Mouse (Mus musculus) heart, adult 8-10 months (tissue): ENCODE measurements around the gene Asic2. TPM values are rescaled to one million over a fixed set of nuclear protein-coding genes. Genes with fewer than 3 reads are reported as not detected.

Experiments
- DNase-seq: peaks from one replicate; pipeline ENCODE4 v3.0.0; 2022; ENCODE audit warnings: low spot score
- total RNA-seq, 4 experiments: library from RNA; stranded (reverse); gene quantifications; 2 replicates each; pipeline ENCODE4 v1.2.4; 2022

Asic2 gene
- total RNA-seq, 4 experiments from 2014 or later: 0.08 TPM; not detected in 3

DNA sequence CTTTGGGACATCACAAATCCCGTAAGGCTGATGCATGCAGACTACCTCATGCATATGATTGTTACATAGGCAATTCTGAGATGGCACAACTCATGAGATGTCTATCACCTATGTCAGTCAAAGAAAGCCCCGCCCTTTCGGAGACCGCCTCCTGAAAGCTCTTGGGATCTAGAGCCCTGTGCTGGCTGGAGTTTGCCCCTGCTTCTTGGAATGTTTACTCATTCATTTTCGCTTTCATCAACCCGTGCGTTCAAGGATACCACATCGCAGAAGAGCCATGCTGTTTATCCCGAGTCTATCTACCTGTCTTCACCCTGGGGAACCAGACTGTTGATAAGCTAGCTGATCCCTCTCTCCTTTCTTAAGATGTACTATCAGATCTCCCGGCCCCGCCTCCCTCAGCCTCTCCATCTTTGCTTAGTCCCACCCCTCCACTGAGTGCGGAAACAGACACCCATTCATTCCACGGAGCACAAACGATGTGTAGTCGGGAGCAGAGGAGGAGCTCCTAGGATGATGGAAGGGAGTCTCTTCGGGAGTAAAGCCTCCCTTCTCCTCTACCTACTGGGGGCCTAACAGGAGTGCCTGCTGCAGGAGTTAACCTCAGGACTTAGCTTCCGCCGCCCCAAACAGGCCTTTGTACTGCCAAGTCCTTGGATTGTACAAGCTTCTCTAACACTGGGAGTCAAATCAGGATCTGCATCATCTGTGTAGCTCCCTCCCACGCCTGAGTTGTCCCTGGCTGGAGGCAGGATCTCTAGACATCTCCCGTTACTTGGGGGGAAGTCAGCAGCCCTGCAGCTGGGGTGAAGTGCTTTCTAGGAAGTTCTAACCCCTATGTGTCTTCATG is 356.1 kb downstream of the Asic2 start:
- DNase-seq: no peak

DNA sequence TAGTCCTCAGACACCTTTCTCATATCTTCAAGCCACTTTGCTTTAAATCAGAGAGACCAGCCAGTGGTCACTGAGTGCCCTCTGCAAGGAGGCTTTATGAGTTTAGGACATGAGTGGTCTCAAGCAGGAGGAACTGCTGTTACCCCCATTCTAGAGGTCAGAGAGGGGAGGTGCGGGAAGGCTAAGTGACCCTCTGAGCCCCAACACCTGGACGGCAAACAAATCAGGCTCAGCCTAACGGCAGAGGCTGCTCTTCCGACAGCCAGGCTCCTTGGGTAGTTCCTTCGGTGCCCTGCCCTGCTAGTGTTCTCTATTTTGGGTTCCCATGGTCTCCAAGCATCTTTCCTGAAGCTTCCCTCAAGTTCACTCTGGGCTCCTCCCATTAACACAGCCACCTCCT is 357.8 kb downstream of the Asic2 start:
- DNase-seq: no peak

DNA sequence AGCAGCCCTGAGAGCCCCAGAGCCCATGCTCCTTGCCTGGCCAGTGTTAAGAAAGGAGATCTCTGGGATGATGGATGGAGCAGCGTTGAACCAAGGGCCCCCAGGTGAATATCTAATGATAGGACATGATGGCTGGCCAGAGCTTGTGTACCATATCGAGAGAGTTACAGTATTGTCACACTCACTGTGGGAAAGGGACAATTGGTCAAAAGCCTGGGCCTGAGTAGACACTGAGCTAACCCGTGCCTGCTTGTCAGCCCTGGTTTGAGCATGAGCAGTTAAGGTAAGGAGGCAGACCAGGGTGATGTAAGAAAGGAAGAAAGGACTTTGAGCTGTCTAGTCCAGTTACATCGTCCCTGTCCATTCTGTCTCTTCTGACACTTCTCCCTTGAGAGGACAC is 365.3 kb downstream of the Asic2 start:
- no peak for DNase-seq

DNA sequence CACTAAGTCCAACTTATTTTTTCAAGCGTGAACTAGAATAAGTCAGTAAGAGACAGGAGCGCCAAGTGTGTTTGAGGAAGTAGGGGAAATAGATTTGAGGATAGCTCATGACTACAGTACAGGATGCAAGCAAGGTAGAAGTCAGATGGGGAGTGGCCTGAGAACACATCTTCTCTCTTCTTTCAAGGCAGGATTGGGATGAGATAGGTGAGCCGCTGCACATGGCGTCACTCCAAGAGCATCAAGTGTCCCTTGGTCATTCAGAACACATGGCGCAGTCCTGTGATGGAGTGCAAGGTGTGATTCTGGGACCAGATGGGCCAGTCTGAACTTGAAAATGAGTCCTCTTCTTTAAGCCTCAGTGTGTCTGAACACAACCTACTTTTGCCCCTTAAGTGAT is 366.5 kb downstream of the Asic2 start:
- DNase-seq: no peak

DNA sequence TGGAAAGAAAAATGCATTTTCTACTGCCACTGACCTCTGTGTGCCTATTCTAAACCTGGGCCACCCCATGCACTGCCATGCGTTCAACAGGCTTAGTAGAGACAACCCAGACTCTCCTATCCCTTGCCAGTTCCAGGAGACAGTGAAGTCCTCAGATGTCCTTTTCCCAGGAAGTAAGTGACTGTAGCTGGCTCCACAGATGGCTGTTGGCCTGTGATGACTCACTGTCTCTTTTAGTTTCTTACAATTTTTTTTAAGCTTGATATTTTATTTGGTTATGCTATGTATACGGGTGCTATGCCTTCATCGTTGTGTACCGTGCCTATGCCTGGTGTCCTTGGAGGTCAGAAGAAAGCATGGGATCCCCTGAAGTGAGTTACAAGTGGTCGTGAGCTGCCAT is 370.7 kb downstream of the Asic2 start:
- no peak for DNase-seq

DNA sequence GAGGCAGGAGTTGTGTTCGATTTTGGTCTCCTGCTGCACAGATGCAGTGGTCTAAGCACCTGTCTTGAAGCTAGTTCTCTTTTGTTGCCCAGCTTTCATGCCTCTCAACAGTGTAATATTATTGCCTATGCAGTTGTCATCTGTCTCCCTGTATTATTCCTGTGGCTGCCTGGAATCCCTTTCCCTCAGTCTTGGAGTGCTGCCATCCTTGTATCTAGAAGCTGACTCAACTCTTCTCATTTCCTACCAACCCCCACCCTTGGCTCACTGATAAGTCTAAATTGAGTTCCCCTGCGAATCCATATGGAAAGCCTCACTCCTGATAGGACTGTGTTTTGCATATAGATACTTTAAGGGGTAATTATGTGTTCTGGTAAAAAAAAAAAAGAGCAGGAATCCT is 373.0 kb downstream of the Asic2 start:
- no peak for DNase-seq

DNA sequence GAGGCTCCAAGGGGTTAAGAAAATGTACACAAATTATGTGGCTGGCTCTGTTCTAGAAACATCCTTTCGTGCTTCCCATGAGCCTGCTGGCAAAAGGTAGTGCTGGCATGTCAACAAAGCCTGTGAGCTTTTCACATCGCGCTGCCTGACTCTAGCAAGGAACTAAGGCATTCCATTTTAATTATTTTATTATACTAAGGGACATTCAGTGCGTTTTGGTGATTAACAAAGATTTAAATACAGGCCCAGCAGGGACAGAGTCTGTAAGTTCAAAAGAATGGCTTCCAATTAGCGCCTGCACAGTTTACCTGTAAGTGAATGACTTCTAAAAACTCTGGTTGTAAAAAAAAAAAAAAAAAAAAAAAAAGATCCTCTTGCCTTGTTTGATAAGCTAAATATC is 375.5 kb downstream of the Asic2 start:
- no peak for DNase-seq

DNA sequence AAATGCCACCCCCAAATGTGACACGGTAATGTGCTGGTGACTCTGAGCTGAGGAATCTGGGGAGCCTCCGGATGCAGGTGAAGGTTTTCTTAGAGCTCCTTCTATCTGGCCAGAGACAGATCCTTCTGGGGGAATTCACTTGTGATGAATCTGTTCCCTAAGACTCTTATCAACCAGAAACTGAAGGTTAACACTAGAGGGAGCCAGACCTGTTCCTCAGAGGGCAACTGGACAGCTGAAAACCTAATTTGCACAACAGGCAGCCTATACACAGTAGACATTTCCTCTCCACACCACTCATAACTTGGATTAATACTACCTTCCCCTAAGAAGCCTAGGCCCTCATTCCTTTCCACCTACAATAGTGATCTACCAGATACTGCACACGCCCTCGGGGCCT is 377.3 kb downstream of the Asic2 start:
- no peak for DNase-seq

DNA sequence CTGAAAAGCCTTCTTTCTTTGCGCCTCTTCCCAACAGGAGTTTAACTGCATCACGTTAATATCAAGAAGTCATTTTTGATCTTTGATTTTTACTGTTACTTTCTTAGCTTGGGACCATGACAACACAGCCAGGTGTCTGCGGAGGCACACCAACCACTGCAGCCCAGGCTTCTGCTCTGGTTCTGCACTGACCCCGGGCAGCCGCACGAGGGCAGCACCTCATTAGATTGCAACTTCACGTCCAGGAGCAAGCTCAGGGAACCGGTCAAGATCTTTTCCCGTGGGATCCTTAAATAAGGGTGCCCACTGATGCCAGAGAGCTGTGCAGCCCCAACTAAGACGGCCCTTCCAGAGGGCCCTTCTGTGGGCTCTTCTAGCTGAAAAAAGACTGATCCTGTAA is 379.6 kb downstream of the Asic2 start:
- DNase-seq: peak; percentile 24

DNA sequence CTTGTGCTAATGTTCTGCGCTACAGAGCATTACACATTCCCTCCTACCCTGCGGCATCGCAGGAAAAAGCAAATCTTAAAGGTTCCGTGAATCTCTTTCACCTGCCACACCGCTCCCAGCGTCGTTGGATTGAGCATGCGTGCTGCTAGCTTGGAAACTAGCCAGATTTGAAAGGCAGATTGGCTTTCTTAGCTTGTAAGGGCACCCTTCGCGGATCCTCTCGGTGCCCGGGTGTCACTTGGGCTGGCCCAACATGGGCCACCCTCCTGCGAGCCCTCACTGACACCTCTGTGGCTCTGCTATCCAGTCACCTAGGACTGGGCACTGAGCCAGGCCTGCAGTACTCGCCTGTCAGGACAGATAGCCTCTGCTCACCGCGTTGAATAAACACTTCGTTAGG is 380.3 kb downstream of the Asic2 start:
- no peak for DNase-seq

DNA sequence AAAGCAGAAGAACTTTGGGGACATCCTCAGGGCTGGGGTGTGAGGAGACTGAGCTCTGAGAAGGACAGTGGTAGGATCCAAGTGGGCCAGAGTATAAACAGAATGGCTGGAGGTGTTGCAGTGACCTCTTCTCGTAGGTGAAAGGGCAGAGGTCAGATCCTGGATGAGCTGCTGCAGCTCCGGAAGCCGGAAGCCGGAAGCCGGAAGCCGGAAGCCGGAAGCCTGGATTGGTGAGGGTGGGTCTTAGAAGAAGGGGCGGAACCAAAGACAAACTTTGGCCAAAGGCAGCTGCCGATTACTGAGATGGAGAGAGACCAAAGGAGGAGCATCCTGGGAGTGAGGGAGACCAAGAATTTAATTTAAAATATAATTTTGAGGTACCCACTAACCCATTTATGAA is 381.1 kb downstream of the Asic2 start:
- DNase-seq: no peak

DNA sequence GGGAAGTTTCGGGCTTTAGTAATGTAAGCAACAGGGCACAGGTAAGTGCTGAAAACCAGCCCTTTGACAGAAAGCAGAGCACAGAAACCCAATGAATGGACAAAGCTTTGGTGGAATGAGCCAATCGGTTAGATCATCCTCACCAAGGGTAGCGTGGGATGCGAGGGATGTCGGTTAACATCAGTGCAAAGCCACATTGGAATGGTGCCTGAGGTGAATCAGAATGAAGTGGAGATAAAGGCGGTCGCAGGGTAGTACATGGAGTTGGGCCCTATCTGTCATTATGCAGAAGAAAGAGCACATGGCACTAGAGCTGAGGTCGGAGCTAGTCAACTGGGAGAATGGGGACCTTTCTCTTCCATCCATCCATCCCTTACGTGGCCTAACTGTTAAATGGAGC is 383.8 kb downstream of the Asic2 start:
- no peak for DNase-seq

DNA sequence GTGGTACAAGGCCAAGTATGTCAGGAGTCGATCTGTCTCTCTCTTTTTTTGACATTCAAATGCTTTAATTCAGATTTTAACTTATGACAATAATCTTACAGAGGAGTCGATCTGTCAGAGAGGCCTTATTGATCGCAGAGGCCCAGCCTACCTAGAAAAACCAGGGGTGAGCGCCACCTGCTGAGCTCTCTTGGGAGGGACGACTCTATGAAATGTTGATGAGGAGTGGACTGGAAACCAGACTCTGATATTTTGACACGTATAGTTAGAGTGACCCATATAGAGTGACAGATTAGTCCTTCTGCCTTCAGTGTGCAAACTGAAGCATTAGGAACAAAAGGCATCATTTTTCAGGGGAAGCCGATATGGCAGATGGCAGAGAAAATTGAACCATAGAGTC is 385.1 kb downstream of the Asic2 start:
- DNase-seq: no peak

DNA sequence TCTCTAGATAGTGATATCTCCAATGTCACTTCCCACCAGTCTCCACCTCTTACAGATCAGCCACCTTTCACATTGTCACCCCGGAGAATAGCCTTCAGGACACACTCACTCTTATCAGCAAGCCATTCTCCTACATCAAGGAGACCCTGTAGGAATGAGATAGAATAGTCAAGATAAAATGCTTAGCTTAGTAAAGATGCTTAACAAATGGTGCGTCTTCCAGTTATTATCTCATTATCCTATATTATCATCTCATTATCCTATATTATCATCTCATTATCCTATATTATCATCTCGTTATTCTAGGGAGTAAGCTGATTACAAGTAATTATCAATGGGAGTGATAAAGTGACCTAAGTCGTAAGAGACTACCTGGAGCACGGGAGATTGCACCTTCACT is 386.1 kb downstream of the Asic2 start:
- DNase-seq: no peak

DNA sequence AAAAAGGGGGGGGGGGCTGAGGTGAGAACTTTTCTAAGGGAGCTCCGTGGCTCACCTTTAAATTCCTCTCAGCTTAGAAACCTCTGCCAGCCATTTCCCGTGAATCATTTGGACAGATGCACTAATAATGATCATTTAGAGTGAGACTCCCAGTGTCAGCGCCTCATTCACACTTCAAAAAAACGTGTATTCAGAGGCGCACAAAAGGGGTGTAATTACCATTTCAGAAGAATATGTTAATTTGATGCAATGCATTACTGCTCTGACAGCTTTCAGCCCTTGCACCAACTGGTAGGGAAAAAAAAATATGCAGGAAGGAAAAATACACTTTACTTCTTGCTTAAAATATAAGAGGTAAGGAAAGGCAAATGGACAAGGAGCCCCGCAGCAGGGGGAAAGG is 388.5 kb downstream of the Asic2 start:
- DNase-seq: no peak

DNA sequence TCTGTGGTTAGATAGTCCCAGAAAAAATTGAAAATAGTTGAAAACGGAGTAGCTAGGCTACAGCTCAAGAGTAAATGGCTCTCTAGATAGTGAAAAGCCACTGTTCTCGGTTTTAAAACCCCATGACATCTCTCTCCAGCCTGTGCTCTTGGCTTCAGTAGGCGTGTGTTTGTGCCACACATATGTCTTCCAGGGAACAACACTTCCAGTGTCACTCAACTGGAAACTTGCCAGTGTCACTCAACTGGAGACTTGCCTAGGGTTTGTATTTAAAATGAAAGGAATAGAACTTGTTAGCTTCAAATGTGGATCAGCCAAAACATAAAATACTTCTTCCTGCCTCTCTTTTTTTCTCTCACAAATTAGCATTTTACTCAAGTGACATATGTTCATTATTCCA is 397.9 kb downstream of the Asic2 start:
- no peak for DNase-seq

DNA sequence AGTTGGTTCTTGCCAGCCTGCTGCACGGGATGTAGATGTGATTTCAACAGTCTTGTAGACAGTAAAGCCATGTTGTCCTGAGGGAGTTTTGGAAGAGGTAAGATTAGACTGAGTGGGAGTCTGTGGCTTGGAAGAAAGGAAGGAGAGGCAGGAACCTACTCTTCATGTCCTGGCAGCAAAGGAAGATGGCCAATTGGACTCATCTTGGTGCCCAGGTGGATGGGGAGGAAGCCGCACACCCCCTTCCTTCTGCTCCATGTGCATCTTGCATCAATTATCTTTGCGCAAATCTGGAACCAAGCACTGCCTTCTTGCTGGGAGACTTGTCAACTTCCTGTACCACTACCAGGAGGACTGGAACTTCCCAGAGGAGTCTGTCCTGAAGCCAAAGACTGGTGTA is 403.4 kb downstream of the Asic2 start:
- DNase-seq: no peak

DNA sequence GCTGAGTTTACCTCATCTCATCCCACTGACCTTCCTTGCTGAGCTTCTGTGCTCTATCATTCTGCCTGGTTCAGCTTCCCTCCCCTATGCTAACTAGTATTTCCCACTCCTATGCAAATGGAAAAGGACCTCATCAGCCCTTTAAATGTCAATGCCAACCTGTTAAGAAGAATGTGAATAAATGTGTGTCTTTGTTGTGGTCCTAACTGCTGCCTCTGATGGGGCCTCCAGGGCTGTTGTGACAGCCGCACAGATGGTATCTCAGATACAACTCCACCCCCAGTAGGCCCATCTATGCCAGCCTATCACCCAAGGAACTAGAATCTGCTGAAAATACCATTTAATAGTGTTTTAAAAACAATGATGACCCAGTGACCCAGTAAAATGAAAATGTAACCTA is 407.9 kb downstream of the Asic2 start:
- no peak for DNase-seq

DNA sequence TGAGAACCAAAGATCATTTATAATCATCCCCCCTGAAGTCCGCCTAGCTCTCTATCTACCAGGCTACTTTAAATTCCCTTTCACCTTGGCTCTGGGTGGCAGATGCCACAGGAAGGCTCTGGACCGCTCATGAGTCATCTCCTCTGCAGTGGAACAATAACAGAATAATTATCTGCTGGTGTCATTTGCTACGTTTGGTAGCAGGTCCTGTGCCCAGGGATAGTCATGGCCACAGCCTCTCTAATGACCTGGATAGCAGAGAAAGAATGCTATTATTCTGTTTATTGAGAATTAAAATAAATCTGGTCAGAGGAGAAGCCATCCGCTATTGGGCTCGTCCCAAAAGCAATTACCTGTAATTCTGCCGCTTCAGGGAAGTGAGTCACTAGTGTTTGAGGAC is 425.1 kb downstream of the Asic2 start:
- no peak for DNase-seq

DNA sequence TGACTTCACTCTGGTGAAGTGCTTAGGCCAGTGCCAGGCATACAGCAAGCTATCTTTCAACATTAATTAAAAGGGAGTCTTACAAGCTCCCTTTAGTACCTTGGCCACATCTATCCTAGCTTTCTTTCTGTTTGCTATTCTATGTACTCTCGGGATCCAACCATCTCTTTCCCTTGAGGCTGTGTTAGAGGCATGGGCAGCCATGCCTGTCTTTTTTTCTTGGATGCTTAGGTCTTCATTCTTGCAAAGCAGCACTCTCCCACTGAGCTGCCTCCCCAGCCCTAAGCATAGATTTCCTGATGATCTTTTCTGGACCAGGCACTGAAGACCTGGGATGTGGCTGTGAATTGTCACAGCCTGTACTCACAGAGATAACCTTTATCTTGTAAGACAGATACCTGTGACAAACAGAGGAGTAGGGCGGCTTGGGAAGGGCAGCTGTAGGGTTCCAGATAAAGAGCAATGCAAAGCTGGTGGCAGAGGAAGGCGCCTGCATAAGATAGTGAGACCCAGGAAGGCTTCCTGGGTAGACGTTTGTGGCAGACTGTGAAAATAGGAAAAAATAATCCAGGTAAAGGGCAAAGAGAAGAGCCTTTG is 433.0 kb downstream of the Asic2 start:
- no peak for DNase-seq

DNA sequence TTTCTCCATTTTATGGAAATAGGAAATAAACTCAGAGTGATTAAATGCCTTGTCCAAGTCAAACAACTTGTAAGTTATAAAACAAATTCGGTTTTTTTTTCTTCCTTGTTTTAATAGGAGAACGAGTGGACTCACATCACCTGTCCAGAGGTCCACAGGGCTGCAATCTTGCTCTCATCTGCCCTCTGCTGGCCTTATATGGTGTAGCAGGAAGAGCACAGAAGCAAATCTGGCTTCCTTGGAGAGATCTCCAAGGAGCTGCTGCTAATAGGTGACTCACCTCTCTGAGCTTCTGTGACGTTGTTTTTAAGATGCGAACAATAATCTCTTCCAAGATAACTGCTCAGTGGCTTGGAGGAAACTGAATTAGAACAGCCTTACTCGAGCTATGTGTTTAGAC is 433.6 kb downstream of the Asic2 start:
- DNase-seq: peak; percentile 31

DNA sequence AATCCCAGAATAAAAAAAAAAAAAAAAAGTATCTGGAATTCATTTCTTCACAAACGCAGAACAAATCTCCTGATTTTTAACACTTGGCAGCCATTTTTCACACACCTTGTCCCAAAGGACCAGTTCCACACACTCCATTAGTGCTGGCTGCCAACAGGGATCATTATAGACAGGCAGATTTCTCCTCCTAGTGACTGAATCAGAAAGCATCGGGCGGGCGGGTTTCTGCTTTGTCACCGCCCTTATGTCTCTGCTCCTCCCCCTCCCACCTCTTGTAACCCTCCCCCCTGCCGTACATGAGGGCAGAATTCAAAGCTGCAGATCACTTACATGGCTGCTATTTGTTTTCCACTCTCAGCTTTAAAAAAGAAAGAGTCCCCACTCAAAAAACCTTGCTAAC is 436.4 kb downstream of the Asic2 start:
- DNase-seq: no peak

DNA sequence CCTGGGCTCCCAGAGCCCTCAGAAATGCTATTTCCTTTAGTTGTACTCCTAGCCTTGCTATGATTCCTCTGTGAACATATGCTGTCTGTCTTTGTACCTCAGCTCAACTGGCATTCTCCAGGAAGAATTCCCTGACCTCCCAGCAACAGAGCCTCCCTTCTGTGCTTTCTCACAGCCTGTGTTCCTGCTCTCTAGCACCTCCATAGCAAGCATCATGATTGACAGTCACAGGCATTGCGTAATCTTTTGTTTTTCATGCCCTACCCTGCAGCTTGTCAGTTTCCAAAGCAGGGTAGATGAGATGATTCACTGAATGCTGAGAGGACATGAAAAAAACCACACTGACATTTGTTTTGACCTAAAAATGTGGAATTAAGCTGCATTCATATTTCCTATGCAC is 445.3 kb downstream of the Asic2 start:
- no peak for DNase-seq

DNA sequence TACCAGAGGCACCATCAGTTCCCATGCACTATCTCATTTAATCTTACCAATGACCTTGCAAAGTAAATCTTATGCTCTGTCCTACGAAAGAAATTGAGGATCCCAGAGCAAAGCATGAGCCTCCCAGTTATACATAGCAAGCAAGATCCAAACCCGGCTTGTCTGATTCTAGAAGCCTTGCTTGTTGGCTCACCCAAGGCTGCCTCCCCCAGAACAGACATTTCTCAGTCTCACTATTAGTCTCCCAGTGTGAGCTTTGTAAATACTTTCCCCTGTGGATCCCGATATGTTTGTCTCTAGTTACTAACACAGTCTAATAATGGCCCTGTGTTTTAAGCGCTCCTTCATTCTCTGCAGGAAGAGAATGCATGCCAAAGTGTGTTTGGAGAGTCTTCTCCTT is 446.4 kb downstream of the Asic2 start:
- no peak for DNase-seq
